Mouse (Mus musculus) spleen, adult 2 months (tissue): Measurements from ENCODE around the gene Ccdc47. TPM values are rescaled to one million over a fixed set of nuclear protein-coding genes. Genes with fewer than 3 reads are reported as not detected.
A peak's percentile ranks its signal among the peaks of the same experiment; 100 is the strongest.

ENCODE experiments used
- DNase-seq, 2 experiments: peaks; one replicate each; pipeline versions ENCODE4 v3.0.0 to v3.0.0-alpha.2; 2012 to 2021; ENCODE audit warnings: low spot score in 2 of 2, low read depth in 1 of 2
- H3K27ac ChIP-seq: fragments of 200-500 bp; 2 replicates; pipeline ENCODE4 v1.5.1; 2012; ENCODE audit warnings: low read length, inconsistent platforms; ENCODE audit not compliant: insufficient read depth
- H3K27me3 ChIP-seq: fragments of 200-500 bp; 2 replicates; pipeline ENCODE4 v1.6.1; 2012; ENCODE audit warnings: mild to moderate bottlenecking, moderate library complexity, low read length, inconsistent platforms; ENCODE audit not compliant: control insufficient read depth, insufficient read depth
- H3K36me3 ChIP-seq: fragments of 200-500 bp; 2 replicates; pipeline ENCODE4 v1.6.1; 2012; ENCODE audit warnings: mild to moderate bottlenecking, low read length, inconsistent platforms; ENCODE audit not compliant: control insufficient read depth, insufficient read depth
- H3K4me1 ChIP-seq: fragments of 200-500 bp; 2 replicates; pipeline ENCODE4 v1.6.1; 2011; ENCODE audit warnings: inconsistent platforms; ENCODE audit not compliant: control insufficient read depth, insufficient read depth, insufficient read length
- H3K4me3 ChIP-seq: fragments of 200-500 bp; 2 replicates; pipeline ENCODE4 v1.5.1; 2011; ENCODE audit warnings: mild to moderate bottlenecking, inconsistent platforms; ENCODE audit not compliant: insufficient read depth, insufficient read length; ENCODE audit errors: extremely low read depth
- CTCF ChIP-seq: fragments of 200-500 bp; IDR thresholded peaks from 2 replicates; pipeline ENCODE4 v1.5.1; 2011; ENCODE audit warnings: mild to moderate bottlenecking, inconsistent platforms; ENCODE audit not compliant: insufficient read depth, insufficient read length, insufficient replicate concordance; ENCODE audit errors: extremely low read depth
- POLR2A ChIP-seq: fragments of 200-500 bp; IDR thresholded peaks from 2 replicates; pipeline ENCODE4 v1.6.1; 2011; ENCODE audit warnings: low read depth, low read length, inconsistent platforms
- WGBS: fragments of 180-500 bp; shearing (Covaris S2); methylation state at CpG from one replicate; pipeline ENCODE4 v1.1.7; 2018; 5-methylcytosine and 5-hydroxymethylcytosine counted together
- polyA plus RNA-seq: library from polyadenylated mRNA; depleted of rRNA; stranded (reverse); fragments of >200 nt; gene quantifications from 2 replicates; pipeline ENCODE4 v1.2.3, GENCODE M21; 2012

Ccdc47 gene
- polyA plus RNA-seq, 1 experiment = 7.3 TPM

GRCm38 (mm10) chr11:106192657-106193370 is 23.3 kb downstream of the Ccdc47 start:
- WGBS = 6% methylated on average over 19 of the region's 19 CpGs
- no peak for DNase-seq
- Histone ChIP-seq H3K36me3 (no peaks in the 10 kb centered on the region), H3K27me3 (no peaks in the 10 kb centered on the region), H3K4me3 (peak overlapping the region; percentile 82), H3K4me1 (peaks cover 3% of the 10 kb centered on the region; the same call in 1 of the 2 replicates), H3K27ac (peak overlapping the region; percentile 94)
- no peak for TF ChIP-seq POLR2A
- TF ChIP-seq CTCF = no peak

- H3K4me3 ChIP-seq = no peak overlapping the region
- DNase-seq = no peak
- H3K27me3 ChIP-seq = no peaks in the 10 kb centered on the region
- H3K27ac ChIP-seq = no peak overlapping the region
- WGBS = 75% methylated on average over 5 of the region's 5 CpGs
- 0 out of 2 replicates have a peak, but pooled peaks cover 1% of the 10 kb centered on the region for H3K36me3 ChIP-seq
- H3K4me1 ChIP-seq = peaks cover 3% of the 10 kb centered on the region; the same call in 1 of the 2 replicates
- TF ChIP-seq POLR2A (no peak), CTCF (no peak)
Measured at GRCm38 (mm10) chr11:106192241-106192640, 23.9 kb downstream of the Ccdc47 start.

- no peak overlapping the region for H3K4me3 ChIP-seq
- H3K27me3 ChIP-seq = no peaks in the 10 kb centered on the region
- H3K4me1 ChIP-seq = peaks cover 3% of the 10 kb centered on the region; the same call in 1 of the 2 replicates
- no peak overlapping the region for H3K27ac ChIP-seq
- DNase-seq = no peak
- TF ChIP-seq CTCF (no peak), POLR2A (no peak)
- 73% methylated on average over 3 of the region's 3 CpGs for WGBS
- H3K36me3 ChIP-seq = 0 out of 2 replicates have a peak, but pooled peaks cover 1% of the 10 kb centered on the region
Measured at GRCm38 (mm10) chr11:106191716-106192115, 24.4 kb downstream of the Ccdc47 start.

- H3K27ac ChIP-seq = no peak overlapping the region
- 91% methylated on average over 4 of the region's 4 CpGs for WGBS
- H3K36me3 ChIP-seq = peaks cover 8% of the 10 kb centered on the region
- no peaks in the 10 kb centered on the region for H3K4me1 ChIP-seq
- H3K4me3 ChIP-seq = no peak overlapping the region
- no peak for TF ChIP-seq CTCF
- TF ChIP-seq POLR2A = no peak
- no peak for DNase-seq
- H3K27me3 ChIP-seq = no peaks in the 10 kb centered on the region
Measured at GRCm38 (mm10) chr11:106187326-106187725, 28.8 kb downstream of the Ccdc47 start.

- no peak overlapping the region for H3K4me3 ChIP-seq
- H3K36me3 ChIP-seq = peaks cover 5% of the 10 kb centered on the region
- 45% methylated on average over 2 of the region's 2 CpGs for WGBS
- peak overlapping the region; percentile 41 for H3K27ac ChIP-seq
- peak in 1 of 2 experiments; percentile 9 for DNase-seq
- TF ChIP-seq CTCF = no peak
- TF ChIP-seq POLR2A = no peak
- H3K27me3 ChIP-seq = no peaks in the 10 kb centered on the region
- H3K4me1 ChIP-seq = peaks cover 6% of the 10 kb centered on the region; the same call in 1 of the 2 replicates
Measured at GRCm38 (mm10) chr11:106180449-106180801, 35.7 kb downstream of the Ccdc47 start.

- H3K4me1 ChIP-seq = peaks cover 6% of the 10 kb centered on the region; the same call in 1 of the 2 replicates
- H3K27me3 ChIP-seq = no peaks in the 10 kb centered on the region
- peak overlapping the region; percentile 41 for H3K27ac ChIP-seq
- 80% methylated on average over 7 of the region's 7 CpGs for WGBS
- no peak for DNase-seq
- H3K4me3 ChIP-seq = no peak overlapping the region
- peaks cover 3% of the 10 kb centered on the region for H3K36me3 ChIP-seq
- TF ChIP-seq CTCF (no peak), POLR2A (no peak)
Measured at GRCm38 (mm10) chr11:106179711-106180448, 36.3 kb downstream of the Ccdc47 start.

GRCm38 (mm10) chr11:106178036-106178782 is 37.9 kb downstream of the Ccdc47 start:
- peaks cover 6% of the 10 kb centered on the region; the same call in 1 of the 2 replicates for H3K4me1 ChIP-seq
- no peak overlapping the region for H3K27ac ChIP-seq
- H3K36me3 ChIP-seq = peaks cover 2% of the 10 kb centered on the region
- no peak for TF ChIP-seq CTCF
- no peak for TF ChIP-seq POLR2A
- WGBS = 76% methylated on average over 5 of the region's 5 CpGs
- H3K4me3 ChIP-seq = no peak overlapping the region
- H3K27me3 ChIP-seq = no peaks in the 10 kb centered on the region
- DNase-seq = no peak
